Mouse (Mus musculus) testis, adult 2 months (tissue): ENCODE results near the gene Nck2. TPM values are rescaled to one million over a fixed set of nuclear protein-coding genes. Genes with fewer than 3 reads are reported as not detected.

Experiments used
- H3K27ac ChIP-seq: fragments of 200-500 bp; 2 replicates; pipeline ENCODE4 v1.5.1; 2012; ENCODE audit warnings: low read depth, low read length; ENCODE audit not compliant: control insufficient read depth, insufficient read depth
- H3K27me3 ChIP-seq: fragments of 200-500 bp; 2 replicates; pipeline ENCODE4 v1.6.1; 2012; ENCODE audit warnings: mild to moderate bottlenecking, low read length, moderate library complexity; ENCODE audit not compliant: control insufficient read depth, insufficient read depth
- H3K36me3 ChIP-seq: fragments of 200-500 bp; 2 replicates; pipeline ENCODE4 v1.6.1; 2012; ENCODE audit warnings: mild to moderate bottlenecking, low read length; ENCODE audit not compliant: control insufficient read depth, insufficient read depth
- H3K4me1 ChIP-seq: fragments of 200-500 bp; 2 replicates; pipeline ENCODE4 v1.6.1; 2012; ENCODE audit warnings: low read length; ENCODE audit not compliant: control insufficient read depth, insufficient read depth
- H3K4me3 ChIP-seq: fragments of 200-500 bp; 2 replicates; pipeline ENCODE4 v1.5.1; 2012; ENCODE audit warnings: low read depth, mild to moderate bottlenecking, low read length, moderate library complexity, mixed read lengths; ENCODE audit not compliant: control insufficient read depth
- CTCF ChIP-seq: fragments of 200-500 bp; IDR thresholded peaks from 2 replicates; pipeline ENCODE4 v1.5.1; 2012; ENCODE audit warnings: low read depth, mild to moderate bottlenecking, inconsistent platforms, low read length, moderate library complexity; ENCODE audit not compliant: control insufficient read depth, insufficient read depth, insufficient replicate concordance
- POLR2A ChIP-seq: fragments of 200-500 bp; IDR thresholded peaks from 2 replicates; pipeline ENCODE4 v1.6.1; 2012; ENCODE audit warnings: low read depth, mild to moderate bottlenecking, inconsistent platforms, low read length, moderate library complexity; ENCODE audit not compliant: control insufficient read depth
- polyA plus RNA-seq: library from polyadenylated mRNA; depleted of rRNA; stranded (reverse); fragments of >200 nt; gene quantifications from 2 replicates; pipeline ENCODE4 v1.2.3, GENCODE M21; 2012

The Nck2 gene
- polyA plus RNA-seq, 1 experiment: 30.7 TPM

GRCm38 (mm10) chr1:43558329-43558728 is 114.0 kb downstream of the Nck2 start:
- Histone ChIP-seq H3K4me3 (no peak overlapping the region), H3K27me3 (no peaks in the 10 kb centered on the region), H3K27ac (no peak overlapping the region), H3K4me1 (no peaks in the 10 kb centered on the region; the same call in 1 of the 2 replicates), H3K36me3 (no peaks in the 10 kb centered on the region)
- TF ChIP-seq CTCF (no peak), POLR2A (no peak)

- Histone ChIP-seq H3K4me3 (no peak overlapping the region), H3K36me3 (no peaks in the 10 kb centered on the region), H3K27me3 (no peaks in the 10 kb centered on the region), H3K27ac (no peak overlapping the region), H3K4me1 (no peaks in the 10 kb centered on the region)
- TF ChIP-seq CTCF (no peak), POLR2A (no peak)
These were observed 114.8 kb downstream of the Nck2 start for GRCm38 (mm10) chr1:43559043-43559692.

GRCm38 (mm10) chr1:43561085-43561484 is 116.7 kb downstream of the Nck2 start:
- Histone ChIP-seq H3K27me3 (no peaks in the 10 kb centered on the region), H3K36me3 (no peaks in the 10 kb centered on the region), H3K27ac (no peak overlapping the region), H3K4me3 (no peak overlapping the region), H3K4me1 (no peaks in the 10 kb centered on the region)
- no peak for TF ChIP-seq CTCF
- TF ChIP-seq POLR2A: no peak

GRCm38 (mm10) chr1:43562002-43562666 is 117.8 kb downstream of the Nck2 start:
- no peak for TF ChIP-seq CTCF
- no peak for TF ChIP-seq POLR2A
- Histone ChIP-seq H3K4me3 (no peak overlapping the region), H3K4me1 (no peaks in the 10 kb centered on the region), H3K36me3 (no peaks in the 10 kb centered on the region), H3K27ac (no peak overlapping the region), H3K27me3 (no peaks in the 10 kb centered on the region)

- H3K4me1 ChIP-seq: no peaks in the 10 kb centered on the region
- no peaks in the 10 kb centered on the region for H3K27me3 ChIP-seq
- TF ChIP-seq POLR2A (no peak), CTCF (no peak)
- H3K4me3 ChIP-seq: no peak overlapping the region
- H3K36me3 ChIP-seq: no peaks in the 10 kb centered on the region
- H3K27ac ChIP-seq: no peak overlapping the region
These were observed 120.9 kb downstream of the Nck2 start for GRCm38 (mm10) chr1:43565260-43565659.

- Histone ChIP-seq H3K27ac (no peak overlapping the region), H3K4me3 (no peak overlapping the region), H3K27me3 (no peaks in the 10 kb centered on the region), H3K36me3 (no peaks in the 10 kb centered on the region), H3K4me1 (no peaks in the 10 kb centered on the region)
- TF ChIP-seq POLR2A (no peak), CTCF (no peak)
These were observed 122.4 kb downstream of the Nck2 start for GRCm38 (mm10) chr1:43566677-43567377.

- H3K27ac ChIP-seq: no peak overlapping the region
- TF ChIP-seq CTCF: no peak
- TF ChIP-seq POLR2A: no peak
- H3K36me3 ChIP-seq: no peaks in the 10 kb centered on the region
- no peaks in the 10 kb centered on the region for H3K4me1 ChIP-seq
- H3K27me3 ChIP-seq: no peaks in the 10 kb centered on the region
- no peak overlapping the region for H3K4me3 ChIP-seq
These were observed 124.4 kb downstream of the Nck2 start for GRCm38 (mm10) chr1:43568824-43569223.
